Mouse (Mus musculus) midbrain, embryonic 13.5 days (tissue): ENCODE measurements around the gene Zcchc13. TPM values are rescaled to one million over a fixed set of nuclear protein-coding genes. Genes with fewer than 3 reads are reported as not detected.

Experiments
- ATAC-seq: fragments of 200-750 bp; cut with Nextera tagmentation; 2 replicates; pipeline ENCODE4 v1.8.0; 2017; ENCODE audit warnings: mild to moderate bottlenecking, moderate TSS enrichment, moderate library complexity
- H3K27ac ChIP-seq: fragments of 300-500 bp; sonication (generic); 2 replicates; pipeline ENCODE4 v1.5.1; 2015; ENCODE audit warnings: inconsistent platforms, mild to moderate bottlenecking, moderate library complexity
- H3K27me3 ChIP-seq: fragments of 300-500 bp; sonication (generic); 2 replicates; pipeline ENCODE4 v1.6.1; 2015; ENCODE audit warnings: mild to moderate bottlenecking, inconsistent platforms
- H3K36me3 ChIP-seq: fragments of 300-500 bp; sonication (generic); 2 replicates; pipeline ENCODE4 v1.6.1; 2015; ENCODE audit warnings: mild to moderate bottlenecking, inconsistent platforms
- H3K4me1 ChIP-seq: fragments of 300-500 bp; sonication (generic); replicated peaks from 2 replicates; pipeline ENCODE4 v1.6.1; 2015; ENCODE audit warnings: inconsistent platforms
- H3K4me2 ChIP-seq: fragments of 300-500 bp; sonication (generic); replicated peaks from 2 replicates; pipeline ENCODE4 v1.6.1; 2015; ENCODE audit warnings: moderate library complexity, mild to moderate bottlenecking, inconsistent platforms
- H3K4me3 ChIP-seq: fragments of 300-500 bp; sonication (generic); replicated peaks from 2 replicates; pipeline ENCODE4 v1.5.1; 2015; ENCODE audit warnings: mild to moderate bottlenecking, inconsistent platforms
- H3K9ac ChIP-seq: fragments of 300-500 bp; sonication (generic); replicated peaks from 2 replicates; pipeline ENCODE4 v1.6.1; 2015; ENCODE audit warnings: mild to moderate bottlenecking, inconsistent platforms
- H3K9me3 ChIP-seq: fragments of 300-500 bp; sonication (generic); 2 replicates; pipeline ENCODE4 v1.6.1; 2016; ENCODE audit warnings: mild to moderate bottlenecking, inconsistent platforms
- WGBS: fragments of 180-500 bp; shearing (Covaris S2); methylation state at CpG from one replicate; pipeline ENCODE4 v1.1.7; 2015; 5-methylcytosine and 5-hydroxymethylcytosine counted together
- polyA plus RNA-seq: library from polyadenylated mRNA; unstranded; fragments of >200 nt; fragmentation: Nextera tagmentation; extraction: Ambion mirVana; gene quantifications from 2 replicates; pipeline ENCODE4 v1.2.1, GENCODE M21; 2015

The Zcchc13 gene
- not detected in 2 replicates for polyA plus RNA-seq

- ATAC-seq = no peak
- 79% methylated on average over 12 of the region's 12 CpGs for WGBS
- Histone ChIP-seq H3K4me1 (no peaks in the 10 kb centered on the region), H3K27ac (no peak within 1 kb of the TSS), H3K4me3 (no peak within 1 kb of the TSS), H3K9ac (no peak within 1 kb of the TSS), H3K36me3 (no peaks in the 10 kb centered on the region), H3K4me2 (no peak within 1 kb of the TSS), H3K27me3 (peaks cover 36% of the 10 kb centered on the region; the same call in 1 of the 2 replicates), H3K9me3 (no peaks in the 10 kb centered on the region)
Measured at GRCm38 (mm10) chrX:103630303-103630702, at the start of gene Zcchc13. Zcchc13 (plus strand) TSS chrX:103630586.

- Histone ChIP-seq H3K9me3 (no peaks in the 10 kb centered on the region), H3K9ac (no peak overlapping the region), H3K36me3 (no peaks in the 10 kb centered on the region), H3K4me1 (no peaks in the 10 kb centered on the region), H3K4me3 (no peak overlapping the region), H3K27me3 (no peaks in the 10 kb centered on the region), H3K4me2 (no peak overlapping the region), H3K27ac (no peak overlapping the region)
- WGBS = 84% methylated on average over 1 of the region's 1 CpGs
- no peak for ATAC-seq
Measured at GRCm38 (mm10) chrX:103584262-103584661, 46.1 kb upstream of the Zcchc13 start.

GRCm38 (mm10) chrX:103592056-103592455 is 38.3 kb upstream of the Zcchc13 start:
- Histone ChIP-seq H3K27me3 (no peaks in the 10 kb centered on the region), H3K9me3 (no peaks in the 10 kb centered on the region), H3K9ac (no peak overlapping the region), H3K4me1 (no peaks in the 10 kb centered on the region), H3K4me3 (no peak overlapping the region), H3K27ac (no peak overlapping the region), H3K36me3 (peaks cover 3% of the 10 kb centered on the region; the same call in 1 of the 2 replicates), H3K4me2 (no peak overlapping the region)
- WGBS = 92% methylated on average over 6 of the region's 6 CpGs
- no peak for ATAC-seq

GRCm38 (mm10) chrX:103602553-103602952 is 27.8 kb upstream of the Zcchc13 start:
- Histone ChIP-seq H3K36me3 (peaks cover 57% of the 10 kb centered on the region), H3K27ac (no peak overlapping the region), H3K9ac (no peak overlapping the region), H3K4me2 (no peak overlapping the region), H3K9me3 (no peaks in the 10 kb centered on the region), H3K4me1 (no peaks in the 10 kb centered on the region), H3K4me3 (no peak overlapping the region), H3K27me3 (no peaks in the 10 kb centered on the region)
- ATAC-seq = no peak
- WGBS = 92% methylated on average over 5 of the region's 5 CpGs

- ATAC-seq = no peak
- no peaks in the 10 kb centered on the region for H3K4me1 ChIP-seq
- no peak overlapping the region for H3K9ac ChIP-seq
- no peak overlapping the region for H3K27ac ChIP-seq
- no peak overlapping the region for H3K4me3 ChIP-seq
- peaks cover 55% of the 10 kb centered on the region for H3K36me3 ChIP-seq
- H3K4me2 ChIP-seq = no peak overlapping the region
- H3K9me3 ChIP-seq = no peaks in the 10 kb centered on the region
- H3K27me3 ChIP-seq = no peaks in the 10 kb centered on the region
- 92% methylated on average over 5 of the region's 5 CpGs for WGBS
Measured at GRCm38 (mm10) chrX:103604211-103604610, 26.2 kb upstream of the Zcchc13 start.

- Histone ChIP-seq H3K9ac (no peak overlapping the region), H3K4me1 (no peaks in the 10 kb centered on the region), H3K36me3 (peaks cover 51% of the 10 kb centered on the region), H3K27ac (no peak overlapping the region), H3K27me3 (no peaks in the 10 kb centered on the region), H3K4me2 (no peak overlapping the region), H3K4me3 (no peak overlapping the region), H3K9me3 (no peaks in the 10 kb centered on the region)
- WGBS = 92% methylated on average over 8 of the region's 8 CpGs
- no peak for ATAC-seq
Measured at GRCm38 (mm10) chrX:103605473-103605872, 24.9 kb upstream of the Zcchc13 start.

- 92% methylated on average over 5 of the region's 5 CpGs for WGBS
- Histone ChIP-seq H3K27me3 (no peaks in the 10 kb centered on the region), H3K36me3 (peaks cover 18% of the 10 kb centered on the region), H3K9ac (no peak overlapping the region), H3K9me3 (no peaks in the 10 kb centered on the region), H3K27ac (no peak overlapping the region), H3K4me2 (no peak overlapping the region), H3K4me3 (no peak overlapping the region), H3K4me1 (peaks cover 2% of the 10 kb centered on the region; the same call in 1 of the 2 replicates)
- no peak for ATAC-seq
Measured at GRCm38 (mm10) chrX:103610401-103610800, 20.0 kb upstream of the Zcchc13 start.

- 96% methylated on average over 2 of the region's 2 CpGs for WGBS
- no peak overlapping the region for H3K9ac ChIP-seq
- no peak for ATAC-seq
- no peak overlapping the region for H3K27ac ChIP-seq
- peaks cover 10% of the 10 kb centered on the region for H3K4me1 ChIP-seq
- H3K36me3 ChIP-seq = peaks cover 17% of the 10 kb centered on the region
- no peak overlapping the region for H3K4me2 ChIP-seq
- H3K4me3 ChIP-seq = no peak overlapping the region
- H3K9me3 ChIP-seq = no peaks in the 10 kb centered on the region
- H3K27me3 ChIP-seq = no peaks in the 10 kb centered on the region
Measured at GRCm38 (mm10) chrX:103611462-103611861, 18.9 kb upstream of the Zcchc13 start.

- no peak overlapping the region for H3K9ac ChIP-seq
- no peak overlapping the region for H3K4me2 ChIP-seq
- H3K4me1 ChIP-seq = peaks cover 17% of the 10 kb centered on the region
- no peak overlapping the region for H3K4me3 ChIP-seq
- H3K36me3 ChIP-seq = no peaks in the 10 kb centered on the region; the same call in 1 of the 2 replicates
- ATAC-seq = no peak
- no peak overlapping the region for H3K27ac ChIP-seq
- H3K27me3 ChIP-seq = no peaks in the 10 kb centered on the region
- 94% methylated on average over 24 of the region's 24 CpGs for WGBS
- no peaks in the 10 kb centered on the region for H3K9me3 ChIP-seq
Measured at GRCm38 (mm10) chrX:103614700-103615233, 15.6 kb upstream of the Zcchc13 start.

- no peaks in the 10 kb centered on the region; the same call in 1 of the 2 replicates for H3K36me3 ChIP-seq
- H3K9ac ChIP-seq = peak overlapping the region; percentile 59; the same call in 1 of the 2 replicates
- peaks cover 17% of the 10 kb centered on the region for H3K4me1 ChIP-seq
- H3K27ac ChIP-seq = no peak overlapping the region
- no peak for ATAC-seq
- H3K4me3 ChIP-seq = peak overlapping the region; percentile 48; the same call in 1 of the 2 replicates
- peak overlapping the region; percentile 59 for H3K4me2 ChIP-seq
- 78% methylated on average over 4 of the region's 4 CpGs for WGBS
- no peaks in the 10 kb centered on the region for H3K27me3 ChIP-seq
- no peaks in the 10 kb centered on the region for H3K9me3 ChIP-seq
Measured at GRCm38 (mm10) chrX:103615453-103615852, 14.9 kb upstream of the Zcchc13 start.

- H3K9me3 ChIP-seq = no peaks in the 10 kb centered on the region
- H3K4me3 ChIP-seq = peak overlapping the region; percentile 48
- H3K9ac ChIP-seq = peak overlapping the region; percentile 59
- no peaks in the 10 kb centered on the region for H3K27me3 ChIP-seq
- H3K36me3 ChIP-seq = no peaks in the 10 kb centered on the region; the same call in 1 of the 2 replicates
- H3K4me1 ChIP-seq = peaks cover 17% of the 10 kb centered on the region
- peak overlapping the region; percentile 59 for H3K4me2 ChIP-seq
- peak; percentile 10; the same call in 1 of the 2 replicates for ATAC-seq
- peak overlapping the region; percentile 89 for H3K27ac ChIP-seq
- WGBS = 47% methylated on average over 19 of the region's 19 CpGs
Measured at GRCm38 (mm10) chrX:103616162-103616535, 14.2 kb upstream of the Zcchc13 start.

GRCm38 (mm10) chrX:103616536-103617404 is 13.6 kb upstream of the Zcchc13 start:
- H3K4me3 ChIP-seq = peak overlapping the region; percentile 48
- H3K27me3 ChIP-seq = no peaks in the 10 kb centered on the region
- H3K27ac ChIP-seq = peak overlapping the region; percentile 89
- no peaks in the 10 kb centered on the region for H3K9me3 ChIP-seq
- peak overlapping the region; percentile 59 for H3K9ac ChIP-seq
- H3K4me1 ChIP-seq = peaks cover 21% of the 10 kb centered on the region
- no peaks in the 10 kb centered on the region; the same call in 1 of the 2 replicates for H3K36me3 ChIP-seq
- WGBS = 1% methylated on average over 33 of the region's 50 CpGs
- H3K4me2 ChIP-seq = peak overlapping the region; percentile 59
- peak; percentile 99 for ATAC-seq
